Mouse (Mus musculus): ENCODE data around the gene Hydin.

- TF ChIP-seq CTCF (IDR thresholded peaks at IDR 0.05; ENCODE audit: insufficient read depth, low read depth, low read length), result no peak
- TF ChIP-seq POLR2A (IDR thresholded peaks at IDR 0.05; ENCODE audit: insufficient read depth, low read depth, low read length), result no peak
Measured at GRCm38 (mm10) chr8:110457424-110457823, 190.6 kb downstream of the Hydin start.

Measured in olfactory bulb, adult 2 months (tissue).